Comparison of ENCODE assay signal across 23 mouse cellular contexts in the genomic region with DNA sequence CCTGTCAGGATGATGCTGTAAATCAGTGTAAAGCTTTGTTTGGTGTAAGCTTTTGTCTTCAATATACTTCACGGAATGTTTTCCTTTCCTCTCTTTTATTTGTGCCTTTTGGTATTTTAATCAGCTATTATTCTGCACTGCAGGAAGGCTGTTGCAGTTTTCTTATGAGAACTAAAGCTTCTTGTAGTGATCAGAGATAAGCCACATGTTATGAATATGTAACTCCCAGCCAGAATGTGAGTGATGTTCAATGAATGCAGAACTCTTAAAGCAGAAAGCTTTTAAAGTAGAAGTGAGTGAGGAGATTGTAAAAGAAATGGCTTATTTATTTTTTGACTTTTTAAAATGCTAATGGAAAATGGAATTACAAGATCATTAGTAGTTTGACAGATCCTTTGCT.
DNase-seq lines count a peak whose midpoint lies in the region; ATAC-seq and TF ChIP-seq lines count a peak whose summit lies in the region.
"Had no signal": no experiment of that assay in that cellular context is flagged by ENCODE, and none has a peak within 500 bp of the region (broad histone marks: within the 10 kb centered on the region; RNA-seq: fewer than 3 reads in every experiment).

No protein-coding gene starts in this region.

- peak; percentile 3 for DNase-seq in forebrain, embryonic 14.5 days (ENCODE audit: low spot score)
- DNase-seq in hindbrain, embryonic 11.5 days (ENCODE audit: low spot score): peak; percentile 1
- DNase-seq in brain, embryonic 14.5 days (ENCODE audit: low read depth): peak; percentile 34
- DNase-seq in spleen, postnatal 36 days (ENCODE audit: low spot score in 2 of 2): no peak
- DNase-seq: adrenal gland, adult 8-10 months; adrenal gland, postnatal 25 days; cerebellum, adult 11 months; cerebellum, adult 2 months; cerebellum, adult 9-11 months; cerebellum, postnatal 25 days; embryo, embryonic 11 days; gastrocnemius, postnatal 10 days; kidney, adult 18-20 months; kidney, adult 9 months had no signal

- no peak for TF ChIP-seq POLR2A in brain, embryonic 14.5 days (IDR thresholded peaks at IDR 0.05; ENCODE audit: borderline replicate concordance, extremely low read depth, insufficient read depth, insufficient read length, poor library complexity, severe bottlenecking)

- no peak overlapping the region for H3K4me3 ChIP-seq in forebrain, embryonic 14.5 days (ENCODE audit: low read depth, low read length)
- H3K4me3 ChIP-seq in forebrain, embryonic 15.5 days: no peak overlapping the region
- no peak overlapping the region for H3K4me3 ChIP-seq in hindbrain, embryonic 11.5 days (ENCODE audit: low read depth, low read length)
- no peak overlapping the region for H3K4me3 ChIP-seq in hindbrain, embryonic 16.5 days (ENCODE audit: low read length)
- H3K4me3 ChIP-seq: hindbrain, embryonic 13.5 days had no signal

- no peak for ATAC-seq in forebrain, embryonic 14.5 days
- no peak for ATAC-seq in forebrain, embryonic 15.5 days (replicated peaks)
- no peak for ATAC-seq in hindbrain, embryonic 11.5 days (ENCODE audit: low FRiP score)
- ATAC-seq in hindbrain, embryonic 16.5 days: no peak
- ATAC-seq: activated CD4-positive, CD25-positive, alpha-beta regulatory T cell, adult 4 months; CD4-positive, CD25-positive, alpha-beta regulatory T cell, adult 4 months; hindbrain, postnatal 0 days; inflammation-experienced regulatory T-cells, adult 6 months; intestine, embryonic 16.5 days had no signal

- H3K4me1 ChIP-seq in forebrain, embryonic 14.5 days (ENCODE audit: control insufficient read depth, insufficient read depth, low read length): no peaks in the 10 kb centered on the region
- no peaks in the 10 kb centered on the region for H3K4me1 ChIP-seq in forebrain, embryonic 15.5 days
- H3K4me1 ChIP-seq in hindbrain, embryonic 11.5 days (replicated peaks; ENCODE audit: control insufficient read depth, insufficient read depth, low read length): no peaks in the 10 kb centered on the region
- no peaks in the 10 kb centered on the region for H3K4me1 ChIP-seq in hindbrain, embryonic 16.5 days (ENCODE audit: control insufficient read depth, insufficient read depth, low read depth, low read length)
- H3K4me1 ChIP-seq: hindbrain, embryonic 13.5 days had no signal

- no peaks in the 10 kb centered on the region for H3K9me3 ChIP-seq in forebrain, embryonic 14.5 days (replicated peaks; ENCODE audit: control insufficient read depth, low read length)
- H3K9me3 ChIP-seq in forebrain, embryonic 15.5 days: no peaks in the 10 kb centered on the region
- H3K9me3 ChIP-seq in hindbrain, embryonic 11.5 days (ENCODE audit: control insufficient read depth, low read length): no peaks in the 10 kb centered on the region
- no peaks in the 10 kb centered on the region for H3K9me3 ChIP-seq in hindbrain, embryonic 16.5 days (ENCODE audit: control insufficient read depth, low read length)
- H3K9me3 ChIP-seq: hindbrain, embryonic 13.5 days had no signal

- 2% methylated on average over 1 of the region's 1 CpGs for WGBS in forebrain, embryonic 14.5 days
- WGBS in forebrain, embryonic 15.5 days: 9% methylated on average over 1 of the region's 1 CpGs
- WGBS in hindbrain, embryonic 11.5 days: 35% methylated on average over 1 of the region's 1 CpGs
- 14% methylated on average over 1 of the region's 1 CpGs for WGBS in hindbrain, embryonic 16.5 days

- H3K27ac ChIP-seq in forebrain, embryonic 14.5 days (ENCODE audit: low read depth, low read length): no peak overlapping the region
- H3K27ac ChIP-seq in forebrain, embryonic 15.5 days (replicated peaks): no peak overlapping the region
- H3K27ac ChIP-seq in hindbrain, embryonic 11.5 days (ENCODE audit: low read depth, low read length): no peak overlapping the region
- H3K27ac ChIP-seq in hindbrain, embryonic 16.5 days (ENCODE audit: low read depth, low read length): no peak overlapping the region
- H3K27ac ChIP-seq: hindbrain, embryonic 13.5 days; hindbrain, postnatal 0 days had no signal

- no peaks in the 10 kb centered on the region for H3K27me3 ChIP-seq in forebrain, embryonic 14.5 days (replicated peaks; ENCODE audit: control insufficient read depth, insufficient read depth, low read length)
- H3K27me3 ChIP-seq in forebrain, embryonic 15.5 days: no peaks in the 10 kb centered on the region
- H3K27me3 ChIP-seq in hindbrain, embryonic 11.5 days (ENCODE audit: control insufficient read depth, insufficient read depth, low read length): no peaks in the 10 kb centered on the region
- H3K27me3 ChIP-seq in hindbrain, embryonic 16.5 days (replicated peaks; ENCODE audit: control insufficient read depth, insufficient read depth, low read length): no peaks in the 10 kb centered on the region
- H3K27me3 ChIP-seq: hindbrain, embryonic 13.5 days had no signal

- H3K4me2 ChIP-seq in forebrain, embryonic 14.5 days (ENCODE audit: low read length): no peak overlapping the region
- no peak overlapping the region for H3K4me2 ChIP-seq in forebrain, embryonic 15.5 days (replicated peaks)
- H3K4me2 ChIP-seq in hindbrain, embryonic 11.5 days (replicated peaks; ENCODE audit: low read depth, low read length): no peak overlapping the region
- no peak overlapping the region for H3K4me2 ChIP-seq in hindbrain, embryonic 16.5 days (ENCODE audit: low read length)
- H3K4me2 ChIP-seq: heart, embryonic 11.5 days; hindbrain, embryonic 13.5 days had no signal

- H3K9ac ChIP-seq in forebrain, embryonic 14.5 days (ENCODE audit: low read length): no peak overlapping the region
- H3K9ac ChIP-seq in forebrain, embryonic 15.5 days (replicated peaks): no peak overlapping the region
- no peak overlapping the region for H3K9ac ChIP-seq in hindbrain, embryonic 11.5 days (ENCODE audit: low read depth, low read length)
- H3K9ac ChIP-seq in hindbrain, embryonic 16.5 days (ENCODE audit: low read depth, low read length): no peak overlapping the region
- H3K9ac ChIP-seq: hindbrain, embryonic 13.5 days had no signal

- TF ChIP-seq CTCF in brain, embryonic 14.5 days (IDR thresholded peaks at IDR 0.05; ENCODE audit: borderline replicate concordance, extremely low read depth, insufficient read depth, insufficient read length): no peak

- H3K36me3 ChIP-seq in forebrain, embryonic 14.5 days (ENCODE audit: control insufficient read depth, insufficient read depth, low read length): no peaks in the 10 kb centered on the region
- H3K36me3 ChIP-seq in forebrain, embryonic 15.5 days: no peaks in the 10 kb centered on the region
- H3K36me3 ChIP-seq in hindbrain, embryonic 11.5 days (ENCODE audit: control insufficient read depth, insufficient read depth, low read length): no peaks in the 10 kb centered on the region
- no peaks in the 10 kb centered on the region for H3K36me3 ChIP-seq in hindbrain, embryonic 16.5 days (ENCODE audit: control insufficient read depth, insufficient read depth, low read length)
- H3K36me3 ChIP-seq: hindbrain, embryonic 13.5 days had no signal

Comparison
In these comparisons a context has a peak if more than half of its experiments do, and no peak if none do; other contexts are left out.
1. DNase-seq: peak in forebrain, embryonic 14.5 days (single experiment), hindbrain, embryonic 11.5 days (single experiment) and brain, embryonic 14.5 days (single experiment); none in spleen, postnatal 36 days (0 of 2).